Comparison of ENCODE assay signal across 8 mouse cellular contexts in the genomic region with DNA sequence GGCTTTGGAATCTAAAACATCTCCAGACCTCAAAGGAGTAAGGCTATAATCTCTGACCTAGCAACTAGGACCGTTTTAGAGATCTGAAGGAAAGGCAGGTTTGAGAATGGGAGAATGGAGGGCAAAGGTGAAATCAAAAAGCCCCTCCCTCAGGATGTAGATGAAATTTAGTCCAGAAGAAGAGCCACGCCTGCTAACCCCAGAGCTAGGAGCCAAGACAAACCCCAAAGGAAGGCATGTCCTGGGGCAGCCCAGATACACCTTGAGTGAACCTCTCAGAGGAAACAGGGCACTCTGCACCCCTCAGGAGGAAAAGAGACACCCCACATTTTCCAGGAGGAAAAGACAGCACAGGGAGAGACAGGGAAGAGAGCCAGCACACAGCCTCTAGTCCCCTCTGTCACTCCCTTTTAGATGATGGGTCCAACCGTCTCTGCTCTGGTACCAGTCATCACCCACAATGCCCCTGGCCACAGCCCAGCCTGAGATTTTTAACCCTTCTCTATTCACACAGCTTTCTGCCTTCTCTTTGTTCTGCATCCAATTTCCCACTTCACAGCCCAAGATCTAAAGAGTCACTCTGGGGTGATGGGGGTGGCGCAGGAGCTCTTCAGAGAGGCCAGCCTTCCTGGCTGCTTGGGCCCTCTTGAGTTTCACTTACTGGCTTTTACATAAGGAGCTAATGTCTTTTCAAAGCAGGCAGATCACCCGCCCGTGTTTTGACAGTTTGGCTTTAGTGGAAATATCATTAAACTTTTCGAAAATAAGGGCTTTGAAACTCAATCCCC.
DNase-seq lines count a peak whose midpoint lies in the region; ATAC-seq and TF ChIP-seq lines count a peak whose summit lies in the region.

No protein-coding gene starts in this region.

- peak; percentile 38; the same call in 1 of the 2 replicates for ATAC-seq in midbrain, postnatal 0 days (ENCODE audit: low FRiP score)

- no peak for TF ChIP-seq CTCF in midbrain, postnatal 0 days (IDR thresholded peaks at IDR 0.05)
- TF ChIP-seq CTCF in cerebellum, adult 2 months (IDR thresholded peaks at IDR 0.05; ENCODE audit: borderline replicate concordance, insufficient read depth, low read depth, low read length) = no peak

- H3K4me2 ChIP-seq in midbrain, postnatal 0 days (ENCODE audit: low read depth, low read length, poor library complexity, severe bottlenecking) = no peak overlapping the region

- peaks cover 33% of the 10 kb centered on the region for H3K4me1 ChIP-seq in heart, embryonic 10.5 days
- H3K4me1 ChIP-seq in midbrain, postnatal 0 days (ENCODE audit: insufficient read depth, low read length) = no peaks in the 10 kb centered on the region
- H3K4me1 ChIP-seq in cerebellum, adult 2 months (ENCODE audit: control insufficient read depth, insufficient read depth, low read length) = peaks cover 5% of the 10 kb centered on the region; the same call in 1 of the 2 replicates

- TF ChIP-seq POLR2A in cerebellum, adult 2 months (IDR thresholded peaks at IDR 0.05; ENCODE audit: borderline replicate concordance, insufficient read depth, low read length) = no peak

- peak overlapping the region; percentile 86 for H3K27ac ChIP-seq in heart, embryonic 10.5 days
- peak overlapping the region; percentile 4 for H3K27ac ChIP-seq in midbrain, postnatal 0 days (ENCODE audit: low read depth, low read length)
- H3K27ac ChIP-seq in cerebellum, adult 2 months (ENCODE audit: insufficient read depth, low read length) = no peak overlapping the region

- 33% methylated on average over 7 of the region's 7 CpGs for WGBS in heart, embryonic 10.5 days
- WGBS in midbrain, postnatal 0 days = 20% methylated on average over 7 of the region's 7 CpGs
- WGBS in cerebellum, adult 2 months = 69% methylated on average over 7 of the region's 7 CpGs

- no peak for DNase-seq in heart, embryonic 10.5 days (ENCODE audit: low spot score)
- no peak for DNase-seq in heart, adult 9 months (ENCODE audit: low spot score in 2 of 2)
- peak; percentile 53 for DNase-seq in embryo, embryonic 9.5 days (ENCODE audit: extremely low spot score)
- DNase-seq in induced T-regulatory cell, adult 2 months (ENCODE audit: low read depth) = peak; percentile 48
- DNase-seq in midbrain, postnatal 0 days (ENCODE audit: low spot score) = peak; percentile 60
- no peak for DNase-seq in layer of hippocampus, postnatal 14 days (ENCODE audit: low spot score in 2 of 2)
- DNase-seq in ovary, postnatal 14 days (ENCODE audit: low spot score) = no peak
- DNase-seq in cerebellum, adult 2 months = no peak

- no peaks in the 10 kb centered on the region for H3K9me3 ChIP-seq in heart, embryonic 10.5 days
- no peaks in the 10 kb centered on the region for H3K9me3 ChIP-seq in midbrain, postnatal 0 days (ENCODE audit: low read length)

- H3K4me3 ChIP-seq in heart, embryonic 10.5 days = peak overlapping the region; percentile 35; the same call in 1 of the 2 replicates
- no peak overlapping the region for H3K4me3 ChIP-seq in midbrain, postnatal 0 days (ENCODE audit: low read depth, low read length)
- H3K4me3 ChIP-seq in cerebellum, adult 2 months (replicated peaks; ENCODE audit: insufficient read depth, low read depth, low read length) = no peak overlapping the region

- no peaks in the 10 kb centered on the region for H3K27me3 ChIP-seq in heart, embryonic 10.5 days (ENCODE audit: insufficient read depth, poor library complexity, severe bottlenecking)
- H3K27me3 ChIP-seq in midbrain, postnatal 0 days (ENCODE audit: insufficient read depth, low read length) = no peaks in the 10 kb centered on the region
- H3K27me3 ChIP-seq in cerebellum, adult 2 months (ENCODE audit: control insufficient read depth, insufficient read depth, low read length) = no peaks in the 10 kb centered on the region

- H3K9ac ChIP-seq in midbrain, postnatal 0 days (replicated peaks; ENCODE audit: low read length, poor library complexity, severe bottlenecking) = no peak overlapping the region

- H3K36me3 ChIP-seq in heart, embryonic 10.5 days = no peaks in the 10 kb centered on the region
- H3K36me3 ChIP-seq in midbrain, postnatal 0 days (ENCODE audit: insufficient read depth, low read length) = no peaks in the 10 kb centered on the region

Comparison
In these comparisons a context has a peak if more than half of its experiments do, and no peak if none do; other contexts are left out.
1. DNase-seq: peak in embryo, embryonic 9.5 days (single experiment), induced T-regulatory cell, adult 2 months (single experiment) and midbrain, postnatal 0 days (single experiment); none in heart, embryonic 10.5 days (single experiment), heart, adult 9 months (0 of 2), layer of hippocampus, postnatal 14 days (0 of 2), ovary, postnatal 14 days (single experiment) and cerebellum, adult 2 months (0 of 2).